Mouse (Mus musculus): ENCODE measurements at regions not wholly inside any gene's neighbourhood (a gene's known extent, or its start where the extent isn't known, plus 50 kb on each side); places are given as distances from the start of the nearest gene placed in this dataset.

GRCm38 (mm10) chr7:34444263-34444662 lies 51.1 kb upstream of the Lsm14a start:
- no peak for DNase-seq
- TF ChIP-seq CTCF (IDR thresholded peaks at IDR 0.05; ENCODE audit: borderline replicate concordance, insufficient read depth, low read depth, low read length), result no peak
- TF ChIP-seq POLR2A (IDR thresholded peaks at IDR 0.05; ENCODE audit: borderline replicate concordance, insufficient read depth, low read length), result no peak
- no peaks in the 10 kb centered on the region for H3K27me3 ChIP-seq (ENCODE audit: control insufficient read depth, insufficient read depth, low read length)
- WGBS, result 53% methylated on average over 17 of the region's 17 CpGs
- H3K4me3 ChIP-seq (replicated peaks; ENCODE audit: insufficient read depth, low read depth, low read length), result no peak overlapping the region
- no peaks in the 10 kb centered on the region for H3K4me1 ChIP-seq (ENCODE audit: control insufficient read depth, insufficient read depth, low read length)
- no peak overlapping the region for H3K27ac ChIP-seq (ENCODE audit: insufficient read depth, low read length)

All from cerebellum, adult 2 months (tissue).